Mouse (Mus musculus): ENCODE measurements around the gene Invs.

GRCm38 (mm10) chr4:48258045-48258444 lies 21.5 kb upstream of the Invs start:
- TF ChIP-seq CTCF (IDR thresholded peaks at IDR 0.05) (no peak), EP300 (IDR thresholded peaks at IDR 0.05; ENCODE audit: insufficient read depth, low read depth, low read length) (no peak), POLR2A (IDR thresholded peaks at IDR 0.05; ENCODE audit: insufficient read depth, low read depth, low read length) (no peak)
